Mouse (Mus musculus) kidney, postnatal 4 days (tissue): ENCODE measurements around the gene Il4ra.

Source experiments
- DNase-seq, 2 experiments: peaks; one replicate each; pipeline ENCODE4 v3.0.0; 2021; ENCODE audit warnings: mixed read lengths in 2 of 2

Il4ra gene

GRCm38 (mm10) chr7:125601280-125601670 is 49.4 kb downstream of the Il4ra start:
- peak; percentile 9 to 20 for DNase-seq

GRCm38 (mm10) chr7:125601821-125602448 is 50.0 kb downstream of the Il4ra start:
- DNase-seq = peak in 1 of 2 experiments; percentile 3

- DNase-seq = peak in 1 of 2 experiments; percentile 14
Observed at GRCm38 (mm10) chr7:125603185-125603631, 51.3 kb downstream of the Il4ra start, which contains the start of gene Il21r. TSS of gene Il21r (plus strand) at chr7:125603429.

- no peak for DNase-seq
Observed at GRCm38 (mm10) chr7:125604362-125605319, 52.7 kb downstream of the Il4ra start.

- DNase-seq = no peak
Observed at GRCm38 (mm10) chr7:125605725-125606139, 53.8 kb downstream of the Il4ra start.

- DNase-seq = no peak
Observed at GRCm38 (mm10) chr7:125606265-125607164, 54.6 kb downstream of the Il4ra start.

GRCm38 (mm10) chr7:125607384-125608182 is 55.7 kb downstream of the Il4ra start:
- DNase-seq = no peak

GRCm38 (mm10) chr7:125608183-125608688 is 56.3 kb downstream of the Il4ra start:
- no peak for DNase-seq

GRCm38 (mm10) chr7:125613579-125613978 is 61.7 kb downstream of the Il4ra start:
- no peak for DNase-seq

GRCm38 (mm10) chr7:125615453-125615852 is 63.5 kb downstream of the Il4ra start:
- DNase-seq = no peak

GRCm38 (mm10) chr7:125618016-125618415 is 66.1 kb downstream of the Il4ra start:
- DNase-seq = no peak

- DNase-seq = no peak
Observed at GRCm38 (mm10) chr7:125620077-125620476, 68.2 kb downstream of the Il4ra start.

GRCm38 (mm10) chr7:125622741-125623685 is 71.1 kb downstream of the Il4ra start:
- no peak for DNase-seq

- no peak for DNase-seq
Observed at GRCm38 (mm10) chr7:125625219-125625618, 73.3 kb downstream of the Il4ra start.

GRCm38 (mm10) chr7:125625829-125626228 is 73.9 kb downstream of the Il4ra start:
- DNase-seq = peak in 1 of 2 experiments; percentile 42
